Comparison of ENCODE assay signal across 22 mouse cellular contexts in genomic region chr11:119640491-119640890, GRCm38 (mm10). TPM values are rescaled to one million over a fixed set of nuclear protein-coding genes. Genes with fewer than 3 reads are reported as not detected.
DNase-seq lines count a peak whose midpoint lies in the region; ATAC-seq and TF ChIP-seq lines count a peak whose summit lies in the region.
"Had no signal": no experiment of that assay in that cellular context is flagged by ENCODE, and none has a peak within 500 bp of the region (broad histone marks: within the 10 kb centered on the region; RNA-seq: fewer than 3 reads in every experiment).

No protein-coding gene starts in this region.

- H3K27me3 ChIP-seq in lung, embryonic 14.5 days (ENCODE audit: insufficient read depth, low read length), result no peaks in the 10 kb centered on the region
- H3K27me3 ChIP-seq: embryonic facial prominence, embryonic 12.5 days; liver, embryonic 12.5 days had no signal

- ATAC-seq in lung, embryonic 14.5 days (ENCODE audit: insufficient read depth), result no peak
- ATAC-seq: forebrain, embryonic 14.5 days; intestine, embryonic 16.5 days; liver, embryonic 12.5 days had no signal

- no peak for TF ChIP-seq CTCF in lung, embryonic 14.5 days (IDR thresholded peaks at IDR 0.05; ENCODE audit: low read depth)

- H3K9ac ChIP-seq in lung, embryonic 14.5 days, result no peak overlapping the region
- H3K9ac ChIP-seq: embryonic facial prominence, embryonic 12.5 days; liver, embryonic 12.5 days had no signal

- no peaks in the 10 kb centered on the region for H3K36me3 ChIP-seq in lung, embryonic 14.5 days (ENCODE audit: insufficient read depth)
- H3K36me3 ChIP-seq: embryonic facial prominence, embryonic 12.5 days; limb, embryonic 10.5 days; liver, embryonic 12.5 days; midbrain, embryonic 10.5 days had no signal

- H3K4me1 ChIP-seq in lung, embryonic 14.5 days (ENCODE audit: insufficient read depth), result no peaks in the 10 kb centered on the region

- no peak overlapping the region for H3K27ac ChIP-seq in lung, embryonic 14.5 days (ENCODE audit: low read depth)
- H3K27ac ChIP-seq: embryonic facial prominence, embryonic 12.5 days; limb, embryonic 10.5 days; liver, embryonic 12.5 days; macrophage; midbrain, embryonic 10.5 days; stomach, postnatal 0 days had no signal

- DNase-seq in embryo, embryonic 10.5 days (ENCODE audit: low spot score), result peak; percentile 35
- DNase-seq in embryo, embryonic 10 days (ENCODE audit: low spot score), result no peak
- DNase-seq in lung, embryonic 14.5 days, result peak; percentile 66
- no peak for DNase-seq in lung, postnatal 14 days
- DNase-seq in Muller cell, postnatal 12 days (ENCODE audit: inconsistent ontology term), result peak; percentile 87
- peak; percentile 30 for DNase-seq in gonadal fat pad, adult 2 months (ENCODE audit: low read depth)
- DNase-seq in right cerebral cortex, postnatal 25 days, result no peak
- DNase-seq: adrenal gland, postnatal 25 days; B cell, adult 2 months; cerebellum, adult 8-10 months; gastrocnemius, postnatal 10 days; heart, adult 18-20 months; heart, postnatal 36 days; kidney, postnatal 36 days had no signal

- no peaks in the 10 kb centered on the region for H3K9me3 ChIP-seq in lung, embryonic 14.5 days (ENCODE audit: low read depth, low read length)
- H3K9me3 ChIP-seq: embryonic facial prominence, embryonic 12.5 days; limb, embryonic 10.5 days; liver, embryonic 12.5 days; midbrain, embryonic 10.5 days had no signal

- H3K4me3 ChIP-seq in lung, embryonic 14.5 days (ENCODE audit: low read depth, low read length), result no peak overlapping the region
- H3K4me3 ChIP-seq: embryonic facial prominence, embryonic 12.5 days; limb, embryonic 10.5 days; liver, embryonic 12.5 days; midbrain, embryonic 10.5 days had no signal

- 32% methylated on average over 9 of the region's 9 CpGs for WGBS in lung, embryonic 14.5 days

- no peak overlapping the region for H3K4me2 ChIP-seq in lung, embryonic 14.5 days
- H3K4me2 ChIP-seq: embryonic facial prominence, embryonic 12.5 days; liver, embryonic 12.5 days had no signal

RNA-seq across cellular contexts. Expression of gene Rptor, which starts 37.8 kb away (rescaled TPM):
- polyA plus RNA-seq in lung, embryonic 14.5 days (2014; fragmentation: Nextera tagmentation; extraction: Ambion mirVana), result 14.6 TPM in 2 replicates
- polyA plus RNA-seq in gonadal fat pad, adult 2 months (2012; rRNA removed), result 26.3 and 36.1 TPM in 2 replicates

Comparison
In these comparisons a context has a peak if more than half of its experiments do, and no peak if none do; other contexts are left out.
1. DNase-seq: peak in embryo, embryonic 10.5 days (single experiment), lung, embryonic 14.5 days (single experiment), Muller cell, postnatal 12 days (single experiment) and gonadal fat pad, adult 2 months (single experiment); none in embryo, embryonic 10 days (single experiment), lung, postnatal 14 days (single experiment) and right cerebral cortex, postnatal 25 days (single experiment).